Mouse (Mus musculus) heart, embryonic 12.5 days (tissue): ENCODE measurements around the gene Atp2b2. TPM values are rescaled to one million over a fixed set of nuclear protein-coding genes. Genes with fewer than 3 reads are reported as not detected.

Experiments used
- ATAC-seq: fragments of 200-750 bp; cut with Nextera tagmentation; 2 replicates; pipeline ENCODE4 v1.8.0; 2017; ENCODE audit warnings: moderate TSS enrichment, moderate library complexity; ENCODE audit not compliant: insufficient number of reproducible peaks, low FRiP score
- H3K27ac ChIP-seq: fragments of 300-500 bp; sonication (generic); 2 replicates; pipeline ENCODE4 v1.5.1; 2016; ENCODE audit warnings: mild to moderate bottlenecking, moderate library complexity; ENCODE audit not compliant: poor library complexity, severe bottlenecking
- H3K27me3 ChIP-seq: fragments of 300-500 bp; sonication (generic); replicated peaks from 2 replicates; pipeline ENCODE4 v1.6.1; 2016; ENCODE audit warnings: mild to moderate bottlenecking, moderate library complexity
- H3K36me3 ChIP-seq: fragments of 300-500 bp; sonication (generic); 2 replicates; pipeline ENCODE4 v1.6.1; 2016; ENCODE audit warnings: mild to moderate bottlenecking, moderate library complexity
- H3K4me1 ChIP-seq: fragments of 300-500 bp; sonication (generic); replicated peaks from 2 replicates; pipeline ENCODE4 v1.6.1; 2016; ENCODE audit warnings: mild to moderate bottlenecking
- H3K4me2 ChIP-seq: fragments of 300-500 bp; sonication (generic); 2 replicates; pipeline ENCODE4 v1.6.1; 2016; ENCODE audit warnings: mild to moderate bottlenecking, moderate library complexity
- H3K4me3 ChIP-seq: fragments of 300-500 bp; sonication (generic); 2 replicates; pipeline ENCODE4 v1.5.1; 2016; ENCODE audit warnings: mild to moderate bottlenecking
- H3K9ac ChIP-seq: fragments of 300-500 bp; sonication (generic); 2 replicates; pipeline ENCODE4 v1.6.1; 2016; ENCODE audit warnings: mild to moderate bottlenecking, moderate library complexity
- H3K9me3 ChIP-seq: fragments of 300-500 bp; sonication (generic); replicated peaks from 2 replicates; pipeline ENCODE4 v1.6.1; 2016; ENCODE audit warnings: mild to moderate bottlenecking, moderate library complexity
- WGBS: fragments of 180-500 bp; shearing (Covaris S2); methylation state at CpG from one replicate; pipeline ENCODE4 v1.1.7; 2016; 5-methylcytosine and 5-hydroxymethylcytosine counted together
- polyA plus RNA-seq: library from polyadenylated mRNA; unstranded; fragments of >200 nt; fragmentation: Nextera tagmentation; extraction: Ambion mirVana; gene quantifications from 2 replicates; pipeline ENCODE4 v1.2.1, GENCODE M21; 2016

The Atp2b2 gene
- polyA plus RNA-seq, 1 experiment from 2014 or later: 0.03 TPM

GRCm38 (mm10) chr6:114012834-114013233, 29.6 kb downstream of the Atp2b2 start:
- Histone ChIP-seq H3K4me1 (no peaks in the 10 kb centered on the region), H3K4me2 (no peak overlapping the region), H3K27ac (no peak overlapping the region), H3K36me3 (no peaks in the 10 kb centered on the region), H3K9ac (no peak overlapping the region), H3K4me3 (no peak overlapping the region), H3K9me3 (no peaks in the 10 kb centered on the region), H3K27me3 (peaks cover 29% of the 10 kb centered on the region)
- ATAC-seq: no peak
- WGBS: 40% methylated on average over 9 of the region's 9 CpGs

GRCm38 (mm10) chr6:114011976-114012375, 30.4 kb downstream of the Atp2b2 start:
- Histone ChIP-seq H3K36me3 (no peaks in the 10 kb centered on the region), H3K4me2 (no peak overlapping the region), H3K9me3 (no peaks in the 10 kb centered on the region), H3K4me3 (no peak overlapping the region), H3K4me1 (no peaks in the 10 kb centered on the region), H3K27ac (no peak overlapping the region), H3K9ac (no peak overlapping the region), H3K27me3 (peaks cover 33% of the 10 kb centered on the region)
- ATAC-seq: no peak
- 82% methylated on average over 6 of the region's 6 CpGs for WGBS

DNA sequence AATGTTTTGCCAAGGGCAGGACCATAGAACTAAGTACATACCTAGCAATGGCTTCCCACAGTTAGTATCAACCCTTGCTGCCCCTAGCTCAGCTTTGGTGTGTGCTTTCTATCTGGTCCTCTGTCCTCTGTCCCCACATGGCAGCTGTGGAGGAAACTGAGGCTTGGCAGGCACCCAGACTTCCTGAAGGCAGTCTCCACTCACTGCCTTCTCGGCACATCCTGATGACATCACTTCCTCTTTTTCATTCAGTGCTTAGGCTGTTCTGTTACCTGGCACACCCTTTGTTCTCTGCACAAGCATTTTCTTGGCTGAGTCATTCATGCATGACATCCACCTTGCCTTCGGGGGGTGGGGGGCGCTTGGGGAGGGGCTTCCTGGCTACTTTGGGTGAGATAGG, 38.6 kb downstream of the Atp2b2 start:
- no peaks in the 10 kb centered on the region for H3K4me1 ChIP-seq
- H3K4me3 ChIP-seq: no peak overlapping the region
- ATAC-seq: no peak
- peaks cover 20% of the 10 kb centered on the region for H3K27me3 ChIP-seq
- no peaks in the 10 kb centered on the region for H3K9me3 ChIP-seq
- no peaks in the 10 kb centered on the region for H3K36me3 ChIP-seq
- H3K27ac ChIP-seq: no peak overlapping the region
- WGBS: 55% methylated on average over 3 of the region's 3 CpGs
- no peak overlapping the region for H3K4me2 ChIP-seq
- no peak overlapping the region for H3K9ac ChIP-seq

DNA sequence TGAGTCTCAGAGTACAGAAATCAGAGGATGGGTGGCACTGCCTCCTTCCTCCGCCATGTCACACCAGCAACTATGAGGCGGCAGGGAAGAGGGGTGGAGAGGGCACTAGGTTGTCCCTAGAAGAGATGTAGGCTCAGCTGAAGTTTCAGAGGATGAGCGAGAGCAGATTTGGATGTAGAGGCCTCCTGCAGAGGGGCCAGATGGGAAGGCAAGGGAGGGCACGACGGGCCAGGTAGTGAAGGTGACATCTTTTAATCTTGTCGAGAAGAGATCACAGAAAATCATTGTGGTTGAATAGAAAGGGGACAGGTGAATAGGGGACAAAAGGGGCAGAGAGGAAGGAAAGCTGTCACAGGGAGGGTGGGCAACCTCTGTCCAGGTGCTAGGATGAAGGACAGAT, 41.5 kb downstream of the Atp2b2 start:
- Histone ChIP-seq H3K27me3 (peaks cover 10% of the 10 kb centered on the region), H3K4me1 (no peaks in the 10 kb centered on the region), H3K4me2 (no peak overlapping the region), H3K9ac (no peak overlapping the region), H3K4me3 (no peak overlapping the region), H3K36me3 (no peaks in the 10 kb centered on the region), H3K9me3 (no peaks in the 10 kb centered on the region), H3K27ac (no peak overlapping the region)
- WGBS: 65% methylated on average over 6 of the region's 6 CpGs
- no peak for ATAC-seq

DNA sequence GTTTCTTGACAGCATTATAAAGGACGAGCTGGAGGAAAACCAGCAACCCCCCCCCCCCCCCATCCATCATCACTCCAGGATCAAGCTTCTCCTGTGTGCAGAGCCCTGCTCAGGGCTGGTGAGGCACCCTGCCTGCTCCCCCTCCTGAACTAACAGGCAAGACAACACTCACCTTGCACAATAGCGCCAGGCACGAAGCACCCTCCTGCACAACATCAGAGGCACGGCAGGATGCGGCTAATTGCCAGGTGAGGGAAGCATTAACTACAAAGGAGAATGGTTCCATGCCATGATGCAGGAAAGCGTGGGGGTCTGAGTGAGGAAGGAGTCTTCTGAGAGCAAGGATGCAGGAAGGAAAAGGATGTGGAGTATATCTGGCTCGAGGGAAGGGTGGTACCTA, 42.1 kb downstream of the Atp2b2 start:
- Histone ChIP-seq H3K9ac (no peak overlapping the region), H3K36me3 (no peaks in the 10 kb centered on the region), H3K4me2 (no peak overlapping the region), H3K9me3 (no peaks in the 10 kb centered on the region), H3K27me3 (peaks cover 9% of the 10 kb centered on the region), H3K4me1 (no peaks in the 10 kb centered on the region), H3K27ac (no peak overlapping the region), H3K4me3 (no peak overlapping the region)
- no peak for ATAC-seq
- WGBS: 43% methylated on average over 7 of the region's 7 CpGs

DNA sequence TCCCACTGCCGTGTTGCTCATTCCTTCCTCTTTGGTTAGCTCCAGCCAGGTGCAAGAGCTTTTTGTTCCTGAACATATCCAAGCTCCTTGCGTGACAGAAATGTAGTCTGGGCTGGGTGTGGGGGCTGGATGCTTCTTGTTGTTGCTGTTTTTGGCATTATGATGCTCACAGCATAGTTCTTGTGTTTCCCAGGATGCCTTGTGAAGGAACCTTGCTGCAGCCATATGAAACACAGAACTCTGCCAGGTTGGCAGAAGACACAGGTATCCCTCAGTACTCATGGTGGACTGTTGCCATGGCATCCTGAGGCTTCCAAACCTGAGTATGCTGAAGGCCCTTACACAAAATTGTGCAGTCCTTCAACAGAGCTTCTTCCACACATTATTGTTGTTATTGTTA, 44.0 kb downstream of the Atp2b2 start:
- Histone ChIP-seq H3K4me3 (no peak overlapping the region), H3K4me1 (no peaks in the 10 kb centered on the region), H3K36me3 (no peaks in the 10 kb centered on the region), H3K27me3 (peaks cover 9% of the 10 kb centered on the region), H3K9ac (no peak overlapping the region), H3K4me2 (no peak overlapping the region), H3K27ac (no peak overlapping the region), H3K9me3 (no peaks in the 10 kb centered on the region)
- no peak for ATAC-seq
- 77% methylated on average over 2 of the region's 2 CpGs for WGBS

- 82% methylated on average over 5 of the region's 5 CpGs for WGBS
- Histone ChIP-seq H3K9me3 (no peaks in the 10 kb centered on the region), H3K4me3 (no peak overlapping the region), H3K36me3 (no peaks in the 10 kb centered on the region), H3K4me1 (no peaks in the 10 kb centered on the region), H3K4me2 (no peak overlapping the region), H3K27ac (no peak overlapping the region), H3K9ac (no peak overlapping the region), H3K27me3 (peaks cover 3% of the 10 kb centered on the region; the same call in 1 of the 2 replicates)
- no peak for ATAC-seq
Measured at GRCm38 (mm10) chr6:113994176-113994575, 48.2 kb downstream of the Atp2b2 start.

DNA sequence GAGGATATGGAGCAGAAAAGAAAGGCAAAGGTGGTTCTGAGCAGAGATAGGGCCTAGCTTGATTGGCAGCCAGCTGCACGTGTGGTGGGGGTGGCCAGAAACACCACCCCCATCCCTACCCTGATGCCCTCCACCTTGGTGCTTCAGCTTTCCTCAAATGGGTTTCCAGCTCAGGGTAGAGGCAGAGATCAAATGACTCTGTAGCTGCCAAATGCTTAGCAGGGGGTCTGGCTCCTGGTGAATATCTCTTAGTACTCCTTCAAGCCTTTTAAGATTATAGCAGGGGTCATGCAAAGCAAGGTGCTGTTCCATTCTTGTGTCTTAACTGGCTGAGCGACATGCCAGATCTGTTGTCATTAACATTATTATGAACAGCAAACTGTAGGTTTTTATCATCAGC, 50.3 kb downstream of the Atp2b2 start:
- Histone ChIP-seq H3K9me3 (no peaks in the 10 kb centered on the region), H3K9ac (no peak overlapping the region), H3K4me3 (no peak overlapping the region), H3K27ac (no peak overlapping the region), H3K27me3 (no peaks in the 10 kb centered on the region), H3K4me2 (no peak overlapping the region), H3K4me1 (no peaks in the 10 kb centered on the region), H3K36me3 (no peaks in the 10 kb centered on the region)
- ATAC-seq: no peak
- 59% methylated on average over 2 of the region's 2 CpGs for WGBS

DNA sequence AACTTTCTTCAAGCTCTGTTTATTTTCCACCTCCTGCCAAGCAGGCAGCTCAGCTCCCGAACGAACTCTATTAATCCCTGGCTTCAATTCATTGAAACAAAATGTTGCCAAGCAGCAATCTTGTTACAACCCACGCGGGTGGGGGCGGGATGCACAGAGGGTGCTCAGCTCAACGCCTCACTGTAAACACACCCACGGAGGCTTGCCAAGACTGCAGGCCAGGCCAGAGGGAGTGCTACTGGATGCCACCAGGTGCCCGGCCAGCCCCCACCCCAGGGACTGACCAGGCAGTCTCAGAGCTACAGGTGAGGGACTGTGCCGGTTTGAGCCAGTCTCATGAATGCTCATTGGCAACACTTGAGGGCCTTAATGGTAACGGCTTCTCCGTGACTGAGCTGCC, 50.9 kb downstream of the Atp2b2 start:
- Histone ChIP-seq H3K4me2 (no peak overlapping the region), H3K36me3 (no peaks in the 10 kb centered on the region), H3K4me1 (no peaks in the 10 kb centered on the region), H3K9ac (no peak overlapping the region), H3K27ac (no peak overlapping the region), H3K27me3 (no peaks in the 10 kb centered on the region), H3K9me3 (no peaks in the 10 kb centered on the region), H3K4me3 (no peak overlapping the region)
- ATAC-seq: no peak
- WGBS: 58% methylated on average over 11 of the region's 11 CpGs

DNA sequence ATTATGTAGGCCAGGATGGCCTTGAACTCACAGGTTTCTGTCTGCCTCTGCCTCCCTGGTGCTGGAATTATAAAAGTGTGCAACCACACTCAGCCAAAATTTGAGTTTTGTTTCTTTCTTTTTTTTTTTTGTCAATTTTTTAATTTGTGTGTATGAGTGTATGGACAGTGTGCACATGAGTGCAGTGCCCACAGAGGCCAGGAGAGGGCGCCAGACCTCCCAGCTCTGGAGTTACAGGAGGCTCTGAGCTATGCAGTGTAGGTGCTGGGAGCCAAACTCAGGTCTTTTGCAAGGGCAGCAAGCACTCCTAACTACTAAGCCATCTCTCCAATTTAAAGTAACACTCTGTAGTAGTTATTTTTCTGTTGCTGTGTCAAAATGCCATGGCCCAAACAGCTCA, 52.4 kb downstream of the Atp2b2 start:
- WGBS: 15% methylated on average over 1 of the region's 1 CpGs
- Histone ChIP-seq H3K9ac (no peak overlapping the region), H3K4me1 (no peaks in the 10 kb centered on the region), H3K4me2 (no peak overlapping the region), H3K36me3 (no peaks in the 10 kb centered on the region), H3K27ac (no peak overlapping the region), H3K4me3 (no peak overlapping the region), H3K9me3 (no peaks in the 10 kb centered on the region), H3K27me3 (no peaks in the 10 kb centered on the region)
- ATAC-seq: no peak

DNA sequence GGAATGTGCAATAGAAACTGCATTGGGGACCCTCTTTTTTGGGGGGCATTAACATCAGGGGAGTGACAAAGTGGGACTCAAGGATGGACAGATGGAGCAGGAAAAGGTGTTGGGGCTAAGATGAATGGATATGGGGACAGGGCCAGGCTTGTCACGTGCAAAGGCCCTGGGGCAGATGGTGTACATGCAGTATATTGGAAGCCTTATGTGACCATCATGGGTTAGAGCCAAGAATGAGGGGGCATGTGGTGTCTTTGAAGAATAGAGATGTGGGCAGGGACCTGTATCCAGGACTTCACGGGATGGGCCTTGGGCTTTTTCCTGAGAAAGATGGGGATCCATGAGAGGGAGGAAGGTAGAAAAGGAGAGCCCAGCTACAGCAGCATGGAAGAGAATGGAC, 53.9 kb downstream of the Atp2b2 start:
- Histone ChIP-seq H3K9me3 (no peaks in the 10 kb centered on the region), H3K9ac (no peak overlapping the region), H3K4me3 (no peak overlapping the region), H3K27me3 (no peaks in the 10 kb centered on the region), H3K36me3 (no peaks in the 10 kb centered on the region), H3K4me1 (no peaks in the 10 kb centered on the region), H3K4me2 (no peak overlapping the region), H3K27ac (no peak overlapping the region)
- ATAC-seq: no peak
- 80% methylated on average over 2 of the region's 2 CpGs for WGBS

- Histone ChIP-seq H3K4me1 (no peaks in the 10 kb centered on the region), H3K27ac (no peak overlapping the region), H3K9me3 (no peaks in the 10 kb centered on the region), H3K9ac (no peak overlapping the region), H3K4me3 (no peak overlapping the region), H3K27me3 (peaks cover 8% of the 10 kb centered on the region; the same call in 1 of the 2 replicates), H3K4me2 (no peak overlapping the region), H3K36me3 (no peaks in the 10 kb centered on the region)
- no peak for ATAC-seq
- 72% methylated on average over 4 of the region's 4 CpGs for WGBS
Measured at GRCm38 (mm10) chr6:113986671-113987070, 55.7 kb downstream of the Atp2b2 start.
